Mouse (Mus musculus) embryonic fibroblast, embryonic 13.5 days (primary cell): ENCODE data around the gene Gpkow. TPM values are rescaled to one million over a fixed set of nuclear protein-coding genes. Genes with fewer than 3 reads are reported as not detected.
A peak's percentile ranks its signal among the peaks of the same experiment; 100 is the strongest.

ENCODE experiments used
- H3K27ac ChIP-seq: 2 replicates; pipeline ENCODE4 v1.5.1; 2012; ENCODE audit warnings: low read length, control low read depth, inconsistent platforms; ENCODE audit not compliant: insufficient read depth
- H3K4me1 ChIP-seq: 2 replicates; pipeline ENCODE4 v1.6.1; 2011; ENCODE audit warnings: low read length; ENCODE audit not compliant: control insufficient read depth, insufficient read depth
- H3K4me3 ChIP-seq: 2 replicates; pipeline ENCODE4 v1.5.1; 2011; ENCODE audit warnings: mild to moderate bottlenecking, control low read depth, low read length; ENCODE audit not compliant: insufficient read depth
- CTCF ChIP-seq: IDR thresholded peaks from 2 replicates; pipeline ENCODE4 v1.5.1; 2011; ENCODE audit warnings: mild to moderate bottlenecking, control low read depth, low read length, moderate library complexity, borderline replicate concordance; ENCODE audit not compliant: insufficient read depth
- POLR2A ChIP-seq: IDR thresholded peaks from 2 replicates; pipeline ENCODE4 v1.6.1; 2011; ENCODE audit warnings: low read depth, mild to moderate bottlenecking, control low read depth, low read length, moderate library complexity
- polyA plus RNA-seq: library from polyadenylated mRNA; stranded (reverse); fragments of >200 nt; gene quantifications from 2 replicates; pipeline ENCODE4 v1.2.4, GENCODE M21; 2011; ENCODE audit warnings: low read depth; ENCODE audit not compliant: missing spikeins, insufficient read length

Gene Gpkow
- polyA plus RNA-seq, 1 experiment: 26.0 TPM

DNA sequence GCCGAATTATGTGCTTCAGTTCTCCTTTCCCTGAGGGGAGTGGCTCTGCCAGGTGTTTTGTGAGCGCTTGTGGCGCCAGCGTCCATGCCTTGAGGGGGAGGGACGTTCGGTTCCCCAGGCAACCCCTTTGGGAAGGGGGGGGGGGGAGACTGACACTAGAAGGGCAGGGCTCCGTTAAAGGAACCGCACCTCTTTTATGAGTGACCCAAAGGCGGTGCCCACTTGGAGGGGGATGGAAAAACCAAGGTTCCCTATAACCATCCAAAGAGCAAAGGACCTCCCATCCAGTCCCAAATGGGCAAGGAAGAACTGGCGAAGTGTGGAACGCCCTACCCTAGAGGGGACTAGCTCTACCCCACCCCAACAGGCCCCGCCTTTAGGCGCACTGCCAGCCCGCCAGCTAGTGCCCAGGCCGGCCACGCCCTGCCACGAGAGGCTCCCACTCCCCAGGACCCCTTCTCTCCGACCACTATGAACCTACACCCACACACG, 26.5 kb upstream of the Gpkow start:
- TF ChIP-seq CTCF (no peak), POLR2A (no peak)
- Histone ChIP-seq H3K4me1 (peaks cover 2% of the 10 kb centered on the region), H3K27ac (peak overlapping the region; percentile 86), H3K4me3 (peak overlapping the region; percentile 63)

- Histone ChIP-seq H3K27ac (peak within 1 kb of the TSS; percentile 86), H3K4me3 (peak within 1 kb of the TSS; percentile 63), H3K4me1 (peaks cover 2% of the 10 kb centered on the region)
- TF ChIP-seq POLR2A (peak; percentile 40), CTCF (no peak)
Measured at GRCm38 (mm10) chrX:7670921-7671623, 25.9 kb upstream of the Gpkow start, which contains the start of gene Plp2. Gene Plp2, minus strand, starts transcription at chrX:7671390.

DNA sequence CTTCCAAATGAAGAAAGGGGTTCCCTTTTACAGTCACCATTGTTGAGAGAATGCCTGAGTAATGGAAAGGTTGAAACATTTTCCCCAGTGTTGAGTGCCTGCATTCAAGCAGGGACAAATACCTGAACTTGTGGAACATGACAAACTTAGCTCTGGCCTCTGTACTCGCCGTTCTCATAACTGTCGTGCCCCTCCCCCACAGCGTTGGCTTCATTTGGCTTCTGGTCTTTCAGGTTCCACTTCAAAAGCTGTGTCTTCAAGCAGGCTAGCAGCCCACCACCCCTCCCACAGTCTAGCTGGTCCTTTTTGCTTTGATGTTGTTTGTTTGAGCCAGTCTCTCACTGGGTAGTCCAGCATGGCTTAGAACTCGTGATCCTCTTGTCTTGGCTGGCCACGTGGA, 24.2 kb upstream of the Gpkow start:
- H3K4me3 ChIP-seq: no peak overlapping the region
- H3K4me1 ChIP-seq: peaks cover 2% of the 10 kb centered on the region
- TF ChIP-seq POLR2A (no peak), CTCF (no peak)
- H3K27ac ChIP-seq: no peak overlapping the region

DNA sequence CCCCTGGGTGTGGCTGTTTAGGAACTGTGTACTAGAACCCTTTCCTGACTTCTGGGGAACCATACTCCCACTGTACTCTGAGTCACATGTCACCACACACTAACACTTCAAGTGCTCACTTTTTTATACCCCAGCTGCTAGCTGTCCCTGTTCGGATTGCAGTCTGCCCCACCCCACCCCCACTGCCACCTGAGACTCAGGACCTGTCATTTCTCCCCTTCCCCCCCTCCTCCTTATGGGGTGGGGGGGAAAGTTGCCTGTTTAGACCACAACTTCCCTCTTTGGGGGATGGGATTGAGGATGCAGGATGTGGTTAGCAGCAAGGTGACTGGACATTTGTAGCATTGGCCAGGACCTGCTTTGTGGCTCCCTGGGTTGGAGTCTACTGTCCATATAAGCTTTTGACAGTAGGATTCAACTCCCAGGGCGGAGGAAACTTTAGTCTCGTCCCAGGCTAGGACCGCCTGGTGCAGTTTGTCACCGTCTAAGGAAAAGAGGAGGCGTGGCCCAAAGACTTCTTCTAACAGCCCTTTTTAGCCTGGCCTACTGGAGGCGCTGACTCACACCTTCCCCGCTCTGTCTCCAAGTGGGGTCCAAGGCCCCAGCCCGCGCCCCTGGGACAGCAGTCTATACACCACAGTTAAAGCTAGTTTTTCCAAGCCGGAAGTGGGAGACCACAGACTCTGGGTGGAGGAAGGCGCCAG, 23.2 kb upstream of the Gpkow start:
- TF ChIP-seq CTCF (no peak), POLR2A (peak; percentile 21; the same call in 1 of the 2 replicates)
- Histone ChIP-seq H3K4me1 (peaks cover 2% of the 10 kb centered on the region), H3K4me3 (no peak overlapping the region), H3K27ac (peak overlapping the region; percentile 73)

GRCm38 (mm10) chrX:7674284-7675000, 22.5 kb upstream of the Gpkow start:
- no peaks in the 10 kb centered on the region; the same call in 1 of the 2 replicates for H3K4me1 ChIP-seq
- no peak overlapping the region for H3K4me3 ChIP-seq
- TF ChIP-seq POLR2A (no peak), CTCF (no peak)
- peak overlapping the region; percentile 73 for H3K27ac ChIP-seq

- Histone ChIP-seq H3K4me1 (no peaks in the 10 kb centered on the region; the same call in 1 of the 2 replicates), H3K4me3 (no peak overlapping the region), H3K27ac (no peak overlapping the region)
- TF ChIP-seq POLR2A: no peak
- no peak for TF ChIP-seq CTCF
Measured at GRCm38 (mm10) chrX:7675001-7675380, 21.9 kb upstream of the Gpkow start.

- Histone ChIP-seq H3K27ac (no peak overlapping the region), H3K4me3 (no peak overlapping the region), H3K4me1 (no peaks in the 10 kb centered on the region)
- TF ChIP-seq POLR2A: no peak
- TF ChIP-seq CTCF: no peak
Measured at GRCm38 (mm10) chrX:7678986-7679385, 17.9 kb upstream of the Gpkow start.

DNA sequence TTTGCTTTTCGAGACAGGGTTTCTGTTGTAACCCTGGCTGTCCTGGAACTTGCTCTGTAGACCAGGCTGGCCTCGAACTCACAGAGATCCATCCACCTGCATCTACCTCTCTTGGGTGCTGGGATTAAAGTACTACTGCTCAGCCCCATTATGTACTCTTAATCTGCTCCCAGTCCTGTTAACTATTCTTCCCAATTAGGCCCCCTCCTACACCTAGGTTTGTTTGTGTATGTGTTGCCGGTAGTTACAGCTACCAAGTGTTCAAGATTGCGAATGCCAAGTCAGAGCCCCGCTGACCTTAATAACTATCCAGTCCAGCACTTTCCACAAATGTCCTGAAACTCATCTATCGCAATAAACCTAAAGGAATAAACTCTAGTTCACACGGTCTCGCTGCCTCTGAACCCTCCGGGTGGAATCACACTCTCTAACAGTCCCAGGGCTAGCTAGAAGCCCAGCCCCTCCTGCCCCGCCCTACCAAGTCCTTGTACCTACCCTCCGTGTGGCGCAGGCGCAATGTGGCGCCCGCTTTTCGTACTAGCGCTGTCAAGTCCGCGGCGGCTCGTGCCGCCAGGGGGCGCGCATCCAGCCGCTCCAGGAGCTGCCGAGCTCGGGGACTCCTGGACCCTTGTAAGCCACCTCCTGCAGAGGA, 17.4 kb upstream of the Gpkow start:
- no peaks in the 10 kb centered on the region for H3K4me1 ChIP-seq
- H3K4me3 ChIP-seq: peak overlapping the region; percentile 13; the same call in 1 of the 2 replicates
- no peak overlapping the region for H3K27ac ChIP-seq
- TF ChIP-seq POLR2A: peak; percentile 64; the same call in 1 of the 2 replicates
- peak; percentile 31; the same call in 1 of the 2 replicates for TF ChIP-seq CTCF

DNA sequence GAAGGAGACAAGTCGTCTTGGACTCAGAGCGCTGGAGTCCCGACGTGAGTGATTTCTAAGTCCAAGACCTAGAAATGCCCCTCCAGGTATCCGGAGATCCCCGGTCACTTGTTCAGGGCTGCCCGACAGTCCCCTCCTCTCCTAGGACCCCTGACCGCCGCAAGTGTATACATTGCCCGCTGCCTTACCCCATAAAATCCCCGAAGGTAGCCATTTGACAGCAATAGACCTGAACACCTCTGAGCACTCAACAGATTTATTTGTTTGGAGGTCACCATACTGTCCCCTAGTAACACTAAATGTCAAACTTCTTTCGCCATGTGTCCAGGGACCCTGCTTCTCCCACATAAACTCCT, 16.9 kb upstream of the Gpkow start:
- Histone ChIP-seq H3K4me1 (no peaks in the 10 kb centered on the region), H3K27ac (no peak overlapping the region), H3K4me3 (no peak overlapping the region)
- TF ChIP-seq CTCF: no peak
- no peak for TF ChIP-seq POLR2A
